Mouse (Mus musculus): ENCODE measurements around the gene Mterf2. TPM values are rescaled to one million over a fixed set of nuclear protein-coding genes. Genes with fewer than 3 reads are reported as not detected.

The Mterf2 gene
- total RNA-seq (2023): 7.7 TPM

GRCm38 (mm10) chr10:85127395-85128287 is at the start of gene Mterf2:
Gene Mterf2 (minus strand): TSS chr10:85128027.

GRCm38 (mm10) chr10:85102247-85103084 is 25.4 kb downstream of the Mterf2 start, which contains the start of the genes Fhl4 and Tmem263:
Gene Fhl4 (minus strand): TSS chr10:85102495.
Gene Tmem263 (plus strand): TSS chr10:85102627.

Other genes with a start within 250 kb of the Mterf2 start
- 31.2 TPM for gene Ric8b, start 210.4 kb downstream of the Mterf2 start, total RNA-seq (2023)
- 0.21 TPM for gene Fhl4, start 25.5 kb downstream of the Mterf2 start, total RNA-seq (2023)
- 9.1 TPM for gene Tmem263, start 25.4 kb downstream of the Mterf2 start, total RNA-seq (2023)
- gene Cry1, start 57.0 kb upstream of the Mterf2 start, total RNA-seq (2023): 35.3 TPM